Mouse (Mus musculus): ENCODE data around the gene Cbll1.
A peak's percentile ranks its signal among the peaks of the same experiment; 100 is the strongest.

Cbll1 gene

DNA sequence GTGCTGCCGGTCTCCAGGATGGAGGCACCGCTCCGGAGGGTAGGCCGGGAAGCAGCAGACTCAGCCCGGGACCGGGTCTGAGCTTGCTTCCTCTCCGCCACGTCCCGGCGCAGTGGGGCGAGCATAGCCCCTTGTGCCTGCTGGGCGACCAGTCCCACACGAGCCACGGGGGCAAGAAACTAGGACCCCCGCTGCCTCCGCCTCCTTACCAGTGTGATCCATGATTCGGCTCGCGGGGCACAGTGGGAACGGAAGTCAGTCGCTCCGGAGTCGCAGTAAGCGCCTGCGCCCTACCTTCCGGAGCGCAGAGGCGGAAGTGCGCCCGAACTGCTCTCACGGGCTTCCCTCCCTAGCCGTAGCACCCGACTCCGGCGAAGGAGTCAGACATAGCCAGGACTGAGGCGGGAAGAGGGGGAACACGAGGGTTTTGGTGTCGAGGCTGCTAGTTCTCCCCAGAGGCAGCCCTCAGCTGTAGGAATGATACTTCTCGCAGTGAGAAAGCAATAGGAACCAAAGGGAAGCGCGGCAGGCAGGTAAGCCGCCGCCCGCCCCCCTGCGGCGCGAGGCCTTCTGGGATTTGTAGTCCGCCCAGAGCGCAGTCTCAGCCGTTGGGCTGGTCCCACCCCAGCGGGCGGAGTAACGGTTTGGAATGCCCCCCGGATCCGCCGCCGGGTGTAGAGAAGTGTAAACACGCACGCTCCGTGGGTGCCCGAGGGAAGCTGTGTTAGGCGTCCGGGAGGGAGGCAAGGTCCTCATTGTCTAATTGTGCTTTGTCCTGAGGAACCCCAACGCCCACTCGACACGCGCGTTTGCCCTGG lies at the start of gene Cbll1:
Gene Cbll1 (minus strand): TSS at position 303 of the 818 bp plus-strand sequence.
- peak; percentile 91 for DNase-seq (ENCODE audit: low read depth, low spot score)

DNA sequence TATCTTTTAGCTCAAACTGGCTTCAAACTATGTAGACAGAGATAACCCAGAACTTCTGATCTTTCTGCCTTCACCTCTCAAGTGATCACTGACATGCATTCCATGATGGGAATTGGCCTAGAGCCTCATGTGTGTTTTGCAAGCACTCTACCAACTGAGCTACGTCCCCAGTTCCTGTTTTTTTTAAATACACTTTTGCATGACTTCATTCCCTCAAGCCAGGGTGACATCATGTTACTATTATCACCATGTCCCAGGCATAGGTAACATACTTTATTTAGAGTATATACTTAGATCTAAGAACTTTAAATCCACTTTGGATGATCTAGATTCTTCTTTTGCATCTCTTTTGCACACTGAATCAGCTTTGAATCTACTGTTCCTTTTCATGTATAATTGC lies 46.6 kb upstream of the Cbll1 start:
- no peak for DNase-seq (ENCODE audit: low read depth, low spot score)

DNA sequence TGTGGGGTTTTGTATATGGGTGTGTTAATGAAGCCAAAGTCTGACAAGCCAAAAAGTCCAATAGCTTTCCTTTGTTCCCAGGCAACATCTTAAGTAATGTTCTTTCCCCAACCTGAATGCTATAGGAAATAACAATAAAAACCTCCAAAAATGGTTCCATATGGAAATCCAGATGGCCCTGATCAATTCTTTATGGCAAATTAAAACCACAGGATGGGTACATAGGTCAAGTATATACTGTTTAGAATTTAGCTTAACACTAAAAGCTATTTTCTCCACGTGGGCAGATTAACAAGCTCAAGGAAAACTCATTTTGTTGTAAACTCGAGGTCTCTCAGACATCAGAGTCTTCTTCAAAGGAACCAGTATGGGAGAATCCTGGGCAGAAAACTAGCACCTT lies 45.8 kb upstream of the Cbll1 start:
- DNase-seq (ENCODE audit: low read depth, low spot score), result no peak

DNA sequence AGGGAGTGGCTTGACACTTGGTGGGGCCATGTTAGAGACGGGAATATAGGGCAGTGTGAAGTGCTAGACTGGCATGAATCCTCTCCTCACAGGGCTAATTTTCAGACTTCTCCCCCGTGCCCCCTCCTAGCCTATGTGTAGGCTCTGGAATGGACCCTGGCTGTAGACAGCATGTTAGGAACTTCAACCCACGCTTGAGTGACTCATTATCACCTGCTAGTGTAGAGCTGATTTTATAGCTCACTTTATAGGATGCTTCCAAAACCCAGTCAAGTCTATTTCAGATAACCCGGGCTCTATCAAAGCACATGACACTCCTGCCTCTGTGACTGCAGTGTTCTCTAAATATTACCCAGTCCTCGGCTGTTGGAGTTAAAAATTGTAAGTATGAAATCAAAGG lies 42.1 kb upstream of the Cbll1 start:
- no peak for DNase-seq (ENCODE audit: low read depth, low spot score)

DNA sequence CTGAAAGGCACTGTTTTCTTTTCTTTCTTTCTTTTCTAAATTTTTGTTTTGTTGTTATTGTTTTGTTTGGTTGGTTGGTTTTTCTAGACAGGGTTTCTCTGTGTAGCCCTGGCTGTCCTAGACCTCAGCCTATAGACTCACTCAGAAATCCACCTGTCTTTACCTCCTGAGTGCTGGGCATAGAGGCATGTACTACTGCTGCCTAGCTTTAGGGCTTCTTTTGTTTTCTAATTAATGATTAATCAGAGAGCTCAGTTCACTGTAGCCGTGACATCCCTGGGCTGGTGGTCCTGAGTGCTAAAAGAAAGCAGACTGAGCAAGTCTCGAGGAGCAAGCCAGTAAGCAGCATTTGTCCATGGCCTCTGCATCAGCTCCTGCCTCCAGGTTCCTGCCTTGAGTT lies 40.4 kb upstream of the Cbll1 start:
- no peak for DNase-seq (ENCODE audit: low read depth, low spot score)

GRCm38 (mm10) chr12:31537515-31538230 lies 38.3 kb upstream of the Cbll1 start:
- no peak for DNase-seq (ENCODE audit: low read depth, low spot score)

GRCm38 (mm10) chr12:31534060-31534843 lies 34.8 kb upstream of the Cbll1 start:
- no peak for DNase-seq (ENCODE audit: low read depth, low spot score)

DNA sequence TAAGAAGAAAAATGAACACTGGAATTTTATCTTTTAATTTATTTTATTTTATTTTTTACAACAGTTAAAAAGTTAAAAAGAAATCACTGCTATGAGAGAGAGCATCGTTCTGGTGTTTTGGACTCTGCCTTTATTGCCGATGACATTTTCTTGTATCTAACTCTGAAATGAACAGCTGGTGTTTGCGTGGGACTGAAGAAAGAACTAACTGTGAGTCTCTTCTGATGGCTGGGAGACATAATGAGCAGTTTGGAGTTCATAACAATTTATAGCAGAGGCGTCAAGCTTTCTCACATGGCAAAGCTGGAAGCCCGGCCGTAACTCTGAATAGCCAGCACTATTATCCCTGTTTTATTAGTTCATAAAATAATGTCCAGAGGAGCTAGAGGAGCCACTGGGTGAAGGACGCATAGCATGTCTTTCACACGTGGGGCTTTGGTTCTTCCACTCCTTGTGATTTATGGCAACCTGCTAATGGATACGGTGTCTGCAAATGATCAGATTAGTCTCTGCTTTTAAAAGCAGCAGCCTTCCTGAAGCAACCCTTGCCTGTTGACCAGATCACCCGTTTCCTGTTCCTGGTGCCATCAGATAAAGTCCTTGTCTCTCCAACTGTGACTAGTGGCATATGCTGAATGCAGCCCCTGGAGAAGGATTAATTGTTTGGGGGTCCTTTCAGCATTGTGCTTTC lies 33.9 kb upstream of the Cbll1 start:
- no peak for DNase-seq (ENCODE audit: low read depth, low spot score)

- DNase-seq (ENCODE audit: low read depth, low spot score), result no peak
Measured at GRCm38 (mm10) chr12:31532054-31532453, 32.6 kb upstream of the Cbll1 start.

- DNase-seq (ENCODE audit: low read depth, low spot score), result no peak
Measured at GRCm38 (mm10) chr12:31527407-31527806, 28.0 kb upstream of the Cbll1 start.

GRCm38 (mm10) chr12:31521371-31521770 lies 22.0 kb upstream of the Cbll1 start:
- DNase-seq (ENCODE audit: low read depth, low spot score), result no peak

- DNase-seq (ENCODE audit: low read depth, low spot score), result no peak
Measured at GRCm38 (mm10) chr12:31520119-31520518, 20.7 kb upstream of the Cbll1 start.

- DNase-seq (ENCODE audit: low read depth, low spot score), result no peak
Measured at GRCm38 (mm10) chr12:31513724-31514503, 14.5 kb upstream of the Cbll1 start.

DNA sequence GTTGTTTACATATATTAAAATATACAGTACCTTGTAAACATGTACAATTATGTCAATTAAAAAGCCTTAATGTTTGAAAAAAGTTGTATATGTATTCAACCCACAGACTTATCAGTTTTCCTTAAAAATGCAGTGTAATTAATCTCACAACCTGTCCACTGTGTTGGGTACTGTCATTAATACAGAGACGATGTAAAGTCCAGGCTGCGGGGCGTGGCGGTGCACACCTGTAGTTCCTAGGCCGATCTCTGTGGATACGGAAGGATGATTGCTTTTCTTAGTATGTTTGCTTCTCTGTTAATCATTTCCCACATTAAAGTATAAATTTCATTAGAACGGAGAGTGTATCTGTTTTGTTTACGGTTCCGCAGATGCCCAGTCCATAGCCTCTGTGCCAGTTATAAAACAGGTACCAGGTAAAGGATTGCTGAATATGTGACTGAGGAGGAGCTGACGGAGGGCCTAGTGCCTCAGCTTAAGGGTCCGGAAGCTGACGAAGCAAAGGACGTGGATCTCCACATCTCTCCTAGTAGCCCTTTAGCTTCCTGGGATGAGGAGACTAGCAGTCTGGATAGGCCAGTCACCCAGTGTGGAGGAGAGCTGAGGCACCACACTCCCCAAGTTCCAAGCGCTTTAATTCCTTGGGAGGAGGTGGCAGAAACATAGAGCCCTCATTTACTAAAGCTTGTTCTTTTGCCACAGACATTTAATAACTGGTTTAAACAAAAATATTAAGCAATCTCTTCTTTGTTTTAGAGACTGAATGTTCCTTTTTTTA lies 13.4 kb upstream of the Cbll1 start:
- no peak for DNase-seq (ENCODE audit: low read depth, low spot score)

- DNase-seq (ENCODE audit: low read depth, low spot score), result no peak
Measured at GRCm38 (mm10) chr12:31511218-31511617, 11.8 kb upstream of the Cbll1 start.

- DNase-seq (ENCODE audit: low read depth, low spot score), result no peak
Measured at GRCm38 (mm10) chr12:31508496-31508895, 9.1 kb upstream of the Cbll1 start.

GRCm38 (mm10) chr12:31507718-31508364 lies 8.4 kb upstream of the Cbll1 start:
- no peak for DNase-seq (ENCODE audit: low read depth, low spot score)

GRCm38 (mm10) chr12:31503211-31503610 lies 3.8 kb upstream of the Cbll1 start:
- no peak for DNase-seq (ENCODE audit: low read depth, low spot score)

DNA sequence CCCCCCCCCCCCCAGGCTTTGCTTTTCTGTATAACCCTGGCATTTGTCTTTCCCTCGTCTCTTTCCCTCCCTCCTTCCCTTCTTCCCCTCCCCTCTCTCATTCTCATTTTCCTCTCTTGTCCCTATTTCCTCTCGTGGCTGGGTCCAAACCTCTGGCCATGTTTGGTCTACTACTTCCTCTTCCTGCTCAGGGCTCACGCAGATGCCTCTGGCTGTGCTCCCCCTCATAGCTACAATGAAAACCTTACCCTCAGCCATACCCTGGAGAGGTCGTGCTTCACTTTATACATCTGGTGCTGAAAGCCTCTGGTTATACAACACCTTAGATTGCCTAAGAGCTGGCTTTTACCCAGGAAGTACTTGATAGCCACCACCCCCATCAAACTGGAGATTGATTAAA lies 1.9 kb upstream of the Cbll1 start:
- no peak for DNase-seq (ENCODE audit: low read depth, low spot score)

DNA sequence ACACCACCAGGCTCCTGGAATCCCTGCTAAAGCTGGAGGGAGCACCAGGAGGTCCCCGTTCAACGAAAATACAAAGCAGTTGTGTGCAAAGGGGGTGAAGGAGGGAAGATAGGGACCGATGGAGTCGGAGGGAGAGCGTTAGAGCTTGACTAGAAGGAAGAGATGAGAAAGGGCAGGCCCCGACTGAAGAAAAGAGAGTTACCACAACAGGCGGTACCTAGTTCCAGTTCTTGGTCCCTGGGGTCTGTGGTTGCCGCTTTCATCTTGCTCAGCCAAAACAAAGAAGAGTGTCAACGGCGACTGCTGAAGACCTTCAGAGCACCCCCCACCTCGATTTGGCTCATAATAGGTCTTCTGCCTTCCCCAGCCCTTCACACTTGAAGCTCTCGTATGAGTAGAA lies 780 bp upstream of the Cbll1 start:
- DNase-seq (ENCODE audit: low read depth, low spot score), result no peak
